Mouse (Mus musculus) adrenal gland, postnatal 10 days (tissue): ENCODE results near the gene Gkap1. TPM values are rescaled to one million over a fixed set of nuclear protein-coding genes. Genes with fewer than 3 reads are reported as not detected.

Source experiments
- DNase-seq: peaks from one replicate; pipeline ENCODE4 v3.0.0; 2021; ENCODE audit warnings: mixed read lengths
- microRNA-seq: library from miRNA; unstranded; fragments of <30 nt; microRNA quantifications from one replicate; pipeline ENCODE4 v1.2.0, GENCODE M21; 2021
- total RNA-seq, 2 experiments: library from RNA; stranded (reverse); gene quantifications; 2 replicates each; pipeline ENCODE4 v1.2.3; 2021

Gkap1 gene
- total RNA-seq, 2 experiments from 2014 or later: 41.0 to 42.1 TPM

- no peak for DNase-seq
These were observed 77.4 kb downstream of the Gkap1 start for GRCm38 (mm10) chr13:58197981-58198640.

GRCm38 (mm10) chr13:58197211-58197610 lies 78.3 kb downstream of the Gkap1 start:
- peak; percentile 69 for DNase-seq

- DNase-seq: peak; percentile 44
These were observed 80.6 kb downstream of the Gkap1 start for GRCm38 (mm10) chr13:58194908-58195307.

GRCm38 (mm10) chr13:58193221-58193620 lies 82.3 kb downstream of the Gkap1 start:
- no peak for DNase-seq

- no peak for DNase-seq
These were observed 83.4 kb downstream of the Gkap1 start for GRCm38 (mm10) chr13:58192146-58192545.

- DNase-seq: no peak
These were observed 84.0 kb downstream of the Gkap1 start for GRCm38 (mm10) chr13:58191516-58191915.

GRCm38 (mm10) chr13:58189473-58189872 lies 86.0 kb downstream of the Gkap1 start:
- no peak for DNase-seq

- DNase-seq: peak; percentile 93
These were observed 87.1 kb downstream of the Gkap1 start for GRCm38 (mm10) chr13:58188412-58188811.

- no peak for DNase-seq
These were observed 87.7 kb downstream of the Gkap1 start for GRCm38 (mm10) chr13:58187751-58188150.

- no peak for DNase-seq
These were observed 89.2 kb downstream of the Gkap1 start for GRCm38 (mm10) chr13:58186281-58186680.

GRCm38 (mm10) chr13:58184111-58184510 lies 91.4 kb downstream of the Gkap1 start:
- DNase-seq: peak; percentile 43

Small RNA genes within 50 kb of the gene (microRNA-seq; reads per million reads assigned to microRNA genes)
- gene Mir6369: not detected

Other genes starting within 250 kb of the Gkap1 start
- gene Klhl3, start 162.1 kb downstream of the Gkap1 start, total RNA-seq: 1 to 10 TPM; 2.8 to 2.9 TPM
- 100 to 1,000 TPM; 139 to 143 TPM for gene Hnrnpa0, start 147.1 kb downstream of the Gkap1 start, total RNA-seq
- gene Idnk, start 118.0 kb downstream of the Gkap1 start, total RNA-seq: 10 to 100 TPM; 43.8 to 48.6 TPM
- gene Ubqln1, start 60.0 kb downstream of the Gkap1 start, total RNA-seq: 10 to 100 TPM; 89.6 to 93.1 TPM
- gene Kif27, start 83.4 kb upstream of the Gkap1 start, total RNA-seq: 1 to 10 TPM; 1.3 to 1.5 TPM
- gene 2210016F16Rik, start 109.5 kb upstream of the Gkap1 start, total RNA-seq: 10 to 100 TPM; 26.6 to 27.2 TPM
- 10 to 100 TPM; 15.2 to 19.8 TPM for gene Rmi1, start 126.5 kb upstream of the Gkap1 start, total RNA-seq
- gene Hnrnpk, start 127.6 kb upstream of the Gkap1 start, total RNA-seq: 100 to 1,000 TPM; 858 to 894 TPM